Mouse (Mus musculus) heart, postnatal 0 days (tissue): ENCODE measurements around the gene Nav2.
A peak's percentile ranks its signal among the peaks of the same experiment; 100 is the strongest.

ENCODE experiments used
- CTCF ChIP-seq: IDR thresholded peaks from 2 replicates; pipeline ENCODE4 v1.5.1; 2016; ENCODE audit warnings: antibody characterized with exemption, control low read depth, low read depth
- EP300 ChIP-seq: IDR thresholded peaks from 2 replicates; pipeline ENCODE4 v1.6.1; 2016; ENCODE audit warnings: antibody characterized with exemption, low read depth

DNA sequence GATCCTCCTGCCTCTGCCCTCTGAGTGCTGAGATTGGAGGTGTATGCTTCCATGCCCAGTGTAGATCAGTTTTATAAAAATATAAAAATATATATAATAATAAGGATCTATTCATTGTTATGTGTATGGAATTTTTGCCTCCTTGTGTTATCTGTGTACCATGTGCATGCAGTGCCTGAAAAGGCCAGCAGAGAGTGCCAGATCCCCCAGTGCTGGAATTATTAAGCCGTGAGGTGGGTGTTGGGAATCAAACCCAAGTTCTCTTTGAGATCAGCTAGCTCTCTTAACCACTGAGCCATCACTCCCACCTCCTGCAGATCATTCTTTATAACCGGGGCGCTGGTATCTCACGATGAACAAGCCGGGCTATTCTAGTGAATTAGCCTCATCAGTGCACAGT, 346.5 kb downstream of the Nav2 start:
- TF ChIP-seq CTCF (peak; percentile 43), EP300 (no peak)
